Mouse (Mus musculus) adrenal gland, adult 18-20 months (tissue): ENCODE measurements around the gene Nrgn. TPM values are rescaled to one million over a fixed set of nuclear protein-coding genes. Genes with fewer than 3 reads are reported as not detected.

ENCODE experiments used
- DNase-seq, 2 experiments: peaks; one replicate each; pipeline ENCODE4 v3.0.0; 2021 to 2022; ENCODE audit warnings: low spot score in 2 of 2
- total RNA-seq, 2 experiments: library from RNA; stranded (reverse); gene quantifications; 1 replicate in 1 of 2; 2 replicates in 1 of 2; pipeline ENCODE4 v1.2.3; 2021

Nrgn gene
- total RNA-seq, 2 experiments from 2014 or later, result 1.7 to 3.5 TPM

- DNase-seq, result peak; percentile 46 to 62
These were observed 22.4 kb downstream of the Nrgn start for GRCm38 (mm10) chr9:37530031-37530887.

GRCm38 (mm10) chr9:37528225-37528970 lies 24.3 kb downstream of the Nrgn start:
- no peak for DNase-seq

GRCm38 (mm10) chr9:37527396-37528224 lies 25.1 kb downstream of the Nrgn start, which contains the start of gene Esam:
TSS of gene Esam (plus strand) at chr9:37528078.
- peak; percentile 53 to 72 for DNase-seq

- peak in 1 of 2 experiments; percentile 33 for DNase-seq
These were observed 26.0 kb downstream of the Nrgn start for GRCm38 (mm10) chr9:37526443-37527395.

DNA sequence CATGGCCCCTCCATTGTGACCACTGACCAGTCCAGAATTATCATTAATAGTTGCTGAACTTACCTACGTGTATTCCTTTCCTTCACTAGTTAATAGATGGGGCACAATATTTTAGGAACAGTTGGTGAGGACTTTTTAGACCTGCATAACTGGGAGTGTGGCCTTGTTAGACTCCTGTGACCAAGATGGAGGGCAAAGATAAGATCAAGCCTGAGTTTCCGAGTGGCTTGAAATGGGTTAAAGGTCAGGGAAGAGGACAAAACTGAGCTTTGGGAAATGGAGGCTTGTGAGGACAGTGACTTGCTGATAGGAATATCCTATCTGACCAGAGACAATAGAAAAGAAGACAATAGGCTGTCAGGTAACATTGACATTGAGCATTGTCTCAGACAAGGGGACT lies 27.2 kb downstream of the Nrgn start:
- DNase-seq, result no peak

DNA sequence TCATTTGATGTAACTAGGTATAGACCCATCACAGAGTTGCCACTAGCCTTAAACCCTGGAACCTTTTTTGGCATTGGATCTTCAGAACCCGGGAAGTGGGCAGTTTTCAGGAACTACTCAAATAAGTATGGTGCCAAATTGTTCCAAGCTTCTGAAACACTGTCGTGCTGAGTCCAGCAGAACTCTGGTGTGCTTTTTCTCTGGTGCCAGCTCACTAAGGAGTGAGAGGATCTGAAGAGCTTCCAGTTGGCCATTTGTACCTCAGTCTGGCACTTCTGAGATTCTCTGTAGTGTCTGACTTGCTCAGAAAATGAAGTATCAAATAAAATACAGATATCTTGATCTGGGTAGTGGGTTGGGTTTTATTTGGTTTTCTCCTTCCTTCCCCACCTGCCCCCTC lies 32.7 kb downstream of the Nrgn start:
- DNase-seq, result no peak

DNA sequence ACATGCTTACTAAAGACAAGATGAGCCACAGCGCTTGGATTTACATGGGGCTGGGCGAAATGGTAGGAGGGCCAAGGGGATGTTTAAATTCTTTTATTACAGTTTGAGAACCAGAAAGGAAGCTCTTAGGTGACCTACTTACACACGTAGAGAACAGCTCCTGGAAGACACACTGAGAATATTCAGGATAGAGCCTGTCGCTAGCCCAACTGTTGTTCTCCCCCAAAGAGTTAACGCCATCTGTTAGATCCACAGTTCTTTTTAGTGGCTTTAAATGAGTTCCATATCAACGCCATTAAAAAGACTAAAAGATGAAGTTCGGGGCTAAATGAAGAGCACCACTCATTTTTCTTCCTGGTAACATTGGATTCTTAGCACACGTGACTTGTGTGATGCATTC lies 33.7 kb downstream of the Nrgn start:
- DNase-seq, result no peak

GRCm38 (mm10) chr9:37517467-37517866 lies 35.2 kb downstream of the Nrgn start:
- DNase-seq, result no peak

DNA sequence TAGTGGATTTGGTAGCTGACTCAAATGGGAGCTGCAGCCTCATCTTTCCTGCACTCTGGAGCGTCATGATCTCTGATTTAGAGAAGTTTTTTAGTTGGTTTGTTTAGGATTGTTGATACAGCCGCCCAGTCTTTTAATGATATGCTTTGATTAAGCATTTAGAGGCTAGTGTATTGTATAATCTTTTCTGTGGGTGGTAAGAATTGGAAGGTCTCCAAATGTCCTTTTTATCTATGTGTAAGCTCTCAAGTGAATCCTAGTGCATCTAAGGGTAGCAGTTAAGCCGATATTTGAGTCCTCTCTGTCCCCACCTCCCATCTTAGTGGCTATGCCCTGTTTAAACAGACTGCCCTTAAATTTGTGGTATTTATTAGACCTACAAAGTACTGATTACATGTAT lies 38.2 kb downstream of the Nrgn start:
- no peak for DNase-seq

DNA sequence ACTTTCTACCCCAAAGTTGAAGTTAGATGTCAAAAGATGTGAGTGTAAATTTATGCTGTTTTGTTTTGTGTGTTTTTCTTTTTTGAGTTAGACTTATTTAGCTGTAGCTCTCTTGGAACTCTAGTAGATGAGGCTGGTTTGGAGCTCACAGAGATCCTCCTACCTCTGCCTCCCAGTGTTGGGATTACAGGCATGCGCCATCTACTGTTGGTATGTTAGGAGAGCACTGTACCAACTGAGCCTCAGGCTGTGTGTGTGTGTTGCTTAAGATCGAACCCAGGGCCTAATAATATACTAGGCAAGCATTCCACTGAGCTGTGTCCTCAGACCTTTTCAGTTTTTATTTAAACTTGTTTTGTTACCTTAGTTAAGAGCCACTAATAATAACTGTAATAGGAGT lies 40.6 kb downstream of the Nrgn start:
- DNase-seq, result no peak

DNA sequence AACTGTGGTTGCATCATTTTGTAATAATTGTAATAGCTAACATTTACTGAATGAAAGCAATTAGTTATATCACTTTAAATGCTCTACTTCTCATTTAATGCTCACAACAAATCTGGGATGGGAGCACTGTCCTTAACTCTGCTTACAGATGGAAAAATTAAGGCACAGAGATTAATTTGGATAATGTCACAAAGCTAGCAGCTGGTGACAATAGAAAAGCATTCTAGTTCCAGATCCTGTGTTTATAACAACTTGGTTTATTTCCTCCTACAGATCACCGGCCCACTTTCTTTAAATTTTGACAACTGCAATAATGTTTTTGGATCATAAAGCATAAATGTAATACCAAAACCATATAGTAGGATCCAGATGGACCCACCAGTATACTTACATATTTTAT lies 46.7 kb downstream of the Nrgn start:
- no peak for DNase-seq

GRCm38 (mm10) chr9:37504348-37504747 lies 48.4 kb downstream of the Nrgn start:
- no peak for DNase-seq

- no peak for DNase-seq
These were observed 51.5 kb downstream of the Nrgn start for GRCm38 (mm10) chr9:37501170-37501569.

- DNase-seq, result no peak
These were observed 52.5 kb downstream of the Nrgn start for GRCm38 (mm10) chr9:37500201-37500600.

GRCm38 (mm10) chr9:37496325-37496724 lies 56.4 kb downstream of the Nrgn start:
- DNase-seq, result no peak

DNA sequence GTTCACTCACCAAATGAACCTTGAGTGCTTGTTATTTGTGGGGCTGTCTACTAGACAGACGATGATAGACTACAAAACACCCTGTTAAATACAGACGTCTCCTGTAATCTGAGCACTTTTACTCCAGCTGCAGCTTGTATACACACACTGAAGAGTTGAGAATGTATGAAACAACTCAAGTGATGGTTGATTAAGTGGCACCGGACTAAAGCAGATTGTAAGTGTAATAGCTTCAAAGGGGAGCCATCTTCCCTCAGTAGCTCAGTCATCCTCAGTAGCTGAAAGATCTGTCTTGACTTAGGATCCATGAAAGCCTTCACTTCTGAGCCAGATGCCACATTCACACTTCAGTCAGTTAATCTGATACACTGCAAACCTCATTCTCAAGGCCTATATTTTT lies 56.9 kb downstream of the Nrgn start:
- DNase-seq, result no peak
